Mouse (Mus musculus) brain, embryonic 14.5 days (tissue): ENCODE measurements at regions not wholly inside any gene's neighbourhood (a gene's known extent, or its start where the extent isn't known, plus 50 kb on each side); places are given as distances from the start of the nearest gene placed in this dataset.

Experiments
- CTCF ChIP-seq: fragments of 200-500 bp; IDR thresholded peaks from 2 replicates; pipeline ENCODE4 v1.5.1; 2012; ENCODE audit warnings: inconsistent platforms, mild to moderate bottlenecking, moderate library complexity, borderline replicate concordance; ENCODE audit not compliant: insufficient read depth, insufficient read length; ENCODE audit errors: extremely low read depth
- POLR2A ChIP-seq: fragments of 200-500 bp; IDR thresholded peaks from 2 replicates; pipeline ENCODE4 v1.6.1; 2012; ENCODE audit warnings: mild to moderate bottlenecking, inconsistent platforms, borderline replicate concordance; ENCODE audit not compliant: poor library complexity, insufficient read depth, insufficient read length, severe bottlenecking; ENCODE audit errors: extremely low read depth

DNA sequence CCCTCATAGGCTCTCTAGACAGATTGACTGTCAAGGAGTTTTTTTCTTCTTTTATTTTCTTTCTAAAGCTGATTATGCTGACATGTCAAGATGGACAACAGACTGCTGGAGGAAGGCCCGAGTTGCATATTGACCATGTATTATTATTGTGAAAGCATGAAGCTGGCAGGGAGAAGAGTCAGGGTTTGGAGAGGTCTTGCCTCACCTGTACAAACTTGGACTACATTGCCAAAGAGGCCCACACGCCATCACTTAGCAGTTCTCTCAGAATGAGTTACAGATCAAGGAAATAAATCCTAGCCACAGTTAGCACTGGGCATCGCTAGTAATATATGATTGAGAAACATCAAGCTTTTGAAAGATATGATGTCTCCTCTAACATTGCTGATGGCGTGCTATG lies 54.9 kb upstream of the Bmp2 start:
- TF ChIP-seq CTCF: no peak
- no peak for TF ChIP-seq POLR2A
